Comparison of ENCODE assay signal across 14 mouse cellular contexts in genomic region chr5:144907591-144907990, GRCm38 (mm10). TPM values are rescaled to one million over a fixed set of nuclear protein-coding genes. Genes with fewer than 3 reads are reported as not detected.
DNase-seq lines count a peak whose midpoint lies in the region; ATAC-seq and TF ChIP-seq lines count a peak whose summit lies in the region.
"Had no signal": no experiment of that assay in that cellular context is flagged by ENCODE, and none has a peak within 500 bp of the region (broad histone marks: within the 10 kb centered on the region; RNA-seq: fewer than 3 reads in every experiment).

No protein-coding gene starts in this region.

- no peak overlapping the region for H3K4me3 ChIP-seq in liver, embryonic 14.5 days (ENCODE audit: insufficient read depth in 1 of 2, low read depth in 2 of 2, low read length in 2 of 2)
- H3K4me3 ChIP-seq in MEL (ENCODE audit: control insufficient read depth in 1 of 2, insufficient read depth in 1 of 2, low read depth in 2 of 2, low read length in 2 of 2), result no peak overlapping the region
- H3K4me3 ChIP-seq: embryonic facial prominence, embryonic 15.5 days; hindbrain, embryonic 15.5 days; megakaryocyte, embryonic 14.5 days had no signal

- 54% methylated on average over 2 of the region's 2 CpGs for WGBS in liver, embryonic 14.5 days (ENCODE audit: insufficient replicate concordance)

- H3K4me1 ChIP-seq in liver, embryonic 14.5 days (replicated peaks; ENCODE audit: control insufficient read depth in 2 of 2, insufficient read depth in 2 of 2, low read length in 1 of 2), result no peaks in the 10 kb centered on the region
- no peaks in the 10 kb centered on the region for H3K4me1 ChIP-seq in MEL (ENCODE audit: control insufficient read depth in 1 of 2, insufficient read depth in 2 of 2, low read length in 2 of 2)

- no peaks in the 10 kb centered on the region for H3K9me3 ChIP-seq in liver, embryonic 14.5 days (ENCODE audit: control insufficient read depth, low read length)
- H3K9me3 ChIP-seq in MEL (replicated peaks; ENCODE audit: insufficient read depth, low read length), result no peaks in the 10 kb centered on the region
- H3K9me3 ChIP-seq: embryonic facial prominence, embryonic 15.5 days; hindbrain, embryonic 15.5 days had no signal

- no peak overlapping the region for H3K4me2 ChIP-seq in liver, embryonic 14.5 days (ENCODE audit: low read depth)
- H3K4me2 ChIP-seq: embryonic facial prominence, embryonic 15.5 days; hindbrain, embryonic 15.5 days had no signal

- H3K27me3 ChIP-seq in liver, embryonic 14.5 days (ENCODE audit: control insufficient read depth, insufficient read depth, low read length), result no peaks in the 10 kb centered on the region
- H3K27me3 ChIP-seq in MEL (ENCODE audit: control insufficient read depth in 1 of 2, insufficient read depth in 2 of 2, low read length in 2 of 2), result no peaks in the 10 kb centered on the region
- H3K27me3 ChIP-seq: embryonic facial prominence, embryonic 15.5 days; hindbrain, embryonic 15.5 days; Patski had no signal

- H3K27ac ChIP-seq in liver, embryonic 14.5 days, result no peak overlapping the region
- H3K27ac ChIP-seq in MEL (ENCODE audit: control insufficient read depth, low read depth, low read length), result no peak overlapping the region
- H3K27ac ChIP-seq: embryonic facial prominence, embryonic 15.5 days; hindbrain, embryonic 15.5 days had no signal

- no peak for TF ChIP-seq EP300 in liver, embryonic 14.5 days (IDR thresholded peaks at IDR 0.05; ENCODE audit: low read depth)
- no peak for TF ChIP-seq EP300 in MEL (IDR thresholded peaks at IDR 0.05; ENCODE audit: low read depth in 1 of 2, low read length in 2 of 2)

- H3K9ac ChIP-seq in liver, embryonic 14.5 days (replicated peaks), result no peak overlapping the region
- H3K9ac ChIP-seq in MEL (ENCODE audit: control insufficient read depth, low read depth, low read length, poor library complexity, severe bottlenecking), result no peak overlapping the region
- H3K9ac ChIP-seq: embryonic facial prominence, embryonic 15.5 days; hindbrain, embryonic 15.5 days had no signal

- no peak for DNase-seq in liver, embryonic 14.5 days (ENCODE audit: low read depth in 3 of 3, low spot score in 3 of 3)
- DNase-seq in liver (no peak), MEL (ENCODE audit: low read depth, low spot score) (peak; percentile 16)
- DNase-seq in lung, postnatal 25 days (ENCODE audit: low spot score), result peak; percentile 46
- no peak for DNase-seq in layer of hippocampus, postnatal 10 days (ENCODE audit: low spot score in 2 of 2)
- no peak for DNase-seq in left cerebral cortex, postnatal 14 days (ENCODE audit: low spot score in 2 of 2)
- no peak for DNase-seq in cerebellum, adult 9-10 months
- DNase-seq: cerebellum, postnatal 25 days; kidney, postnatal 25 days had no signal

- no peak; the same call in none of the 2 replicates for TF ChIP-seq RAD21 in MEL (IDR thresholded peaks at IDR 0.05; ENCODE audit: low read depth, low read length)

- peak; percentile 37; the same call in 1 of the 2 replicates for TF ChIP-seq CTCF in liver, embryonic 14.5 days (IDR thresholded peaks at IDR 0.05; ENCODE audit: low read depth)
- TF ChIP-seq CTCF in MEL (IDR thresholded peaks at IDR 0.05 in 2 of 3, conservative IDR thresholded peaks at IDR 0.05 in 1 of 3; ENCODE audit: control insufficient read depth in 1 of 3, insufficient read depth in 1 of 3, low read depth in 2 of 3, low read length in 3 of 3, poor library complexity in 1 of 3, severe bottlenecking in 1 of 3), result peak; percentile 5 to 31 (median 13); a peak in 3 of 6 replicates

- no peaks in the 10 kb centered on the region for H3K36me3 ChIP-seq in liver, embryonic 14.5 days (replicated peaks; ENCODE audit: control insufficient read depth, insufficient read depth, low read depth)
- H3K36me3 ChIP-seq in MEL (ENCODE audit: control insufficient read depth in 1 of 2, insufficient read depth in 2 of 2, low read length in 2 of 2), result no peaks in the 10 kb centered on the region
- H3K36me3 ChIP-seq: embryonic facial prominence, embryonic 15.5 days; hindbrain, embryonic 15.5 days had no signal

- no peak for ATAC-seq in liver, embryonic 14.5 days (ENCODE audit: insufficient read depth)
- ATAC-seq in CD4-positive, CD25-positive, alpha-beta regulatory T cell, adult 4 months, result peak; percentile 32
- ATAC-seq: Patski had no signal

- H3K79me2 ChIP-seq in MEL (ENCODE audit: control insufficient read depth, insufficient read depth, low read length, poor library complexity), result no peaks in the 10 kb centered on the region

- intact Hi-C loops in left cerebral cortex, postnatal 14 days (cut with DNase I), result loop anchor here (5.0 kb wide), 1 partner anchor 80 kb away; no protein-coding TSS in a partner anchor

- TF ChIP-seq POLR2A in MEL (IDR thresholded peaks at IDR 0.05; ENCODE audit: control insufficient read depth in 1 of 2, insufficient read depth in 1 of 2, low read depth in 1 of 2, low read length in 2 of 2, poor library complexity in 1 of 2), result no peak

TF ChIP-seq in MEL, 35 proteins besides CTCF, POLR2A, EP300 and RAD21:
- TF ChIP-seq SMC3 (IDR thresholded peaks at IDR 0.05; ENCODE audit: low read depth, low read length) (peak; percentile 41), ZMIZ1 (IDR thresholded peaks at IDR 0.05; ENCODE audit: low read depth, low read length) (no peak)

RNA-seq across cellular contexts. Expression of gene Smurf1, which starts 58.1 kb away (rescaled TPM):
- 1.4 and 1.5 TPM in 2 replicates for polyA plus RNA-seq in liver, embryonic 14.5 days (2012; rRNA removed)
- 1.2 and 1.7 TPM in 2 replicates for polyA plus RNA-seq in liver, embryonic 14.5 days (2014; fragmentation: Nextera tagmentation; extraction: Ambion mirVana)
- polyA plus RNA-seq in CD4-positive, CD25-positive, alpha-beta regulatory T cell, adult 4 months (2017; shearing (Covaris generic)), result 1 to 10 TPM; 4.6 to 4.8 TPM
- total RNA-seq in MEL (2012; rRNA removed), result 3.9 and 4.0 TPM in 2 replicates
- polyA plus RNA-seq in MEL (2012; ENCODE audit: insufficient read depth in 1 of 2, insufficient read length in 2 of 2, low read depth in 1 of 2, low replicate concordance in 2 of 2, missing spikeins in 1 of 2), result 10 to 100 TPM in 1 of 2 experiments, not detected in 1; 10.6 TPM
- total RNA-seq in layer of hippocampus, postnatal 10 days (2021), result 10 to 100 TPM; 41.9 to 42.3 TPM
- 10 to 100 TPM; 37.2 to 40.8 TPM for total RNA-seq in left cerebral cortex, postnatal 14 days (2021)

Comparison
In these comparisons a context has a peak if more than half of its experiments do, and no peak if none do; other contexts are left out.
1. DNase-seq: peak in MEL (single experiment) and lung, postnatal 25 days (single experiment); none in liver, embryonic 14.5 days (0 of 3), liver (single experiment), layer of hippocampus, postnatal 10 days (0 of 2), left cerebral cortex, postnatal 14 days (0 of 2) and cerebellum, adult 9-10 months (single experiment).